Mouse (Mus musculus) lung, embryonic 14.5 days (tissue): ENCODE data around the gene Npm1. TPM values are rescaled to one million over a fixed set of nuclear protein-coding genes. Genes with fewer than 3 reads are reported as not detected.

Experiments
- ATAC-seq: fragments of 200-750 bp; cut with Nextera tagmentation; 2 replicates; pipeline ENCODE4 v1.8.0; 2017; ENCODE audit warnings: mild to moderate bottlenecking, moderate TSS enrichment, moderate library complexity; ENCODE audit not compliant: insufficient read depth
- DNase-seq: peaks from one replicate; pipeline ENCODE4 v3.0.0-alpha.2; 2015
- H3K27ac ChIP-seq: fragments of 300-500 bp; sonication (generic); 2 replicates; pipeline ENCODE4 v1.5.1; 2014; ENCODE audit warnings: low read depth, mild to moderate bottlenecking, moderate library complexity
- H3K27me3 ChIP-seq: fragments of 300-500 bp; sonication (generic); 2 replicates; pipeline ENCODE4 v1.6.1; 2014; ENCODE audit warnings: low read length, control low read depth; ENCODE audit not compliant: insufficient read depth
- H3K36me3 ChIP-seq: fragments of 300-500 bp; sonication (generic); 2 replicates; pipeline ENCODE4 v1.6.1; 2014; ENCODE audit warnings: control low read depth; ENCODE audit not compliant: insufficient read depth
- H3K4me1 ChIP-seq: fragments of 300-500 bp; sonication (generic); 2 replicates; pipeline ENCODE4 v1.6.1; 2014; ENCODE audit warnings: antibody characterized with exemption, control low read depth; ENCODE audit not compliant: insufficient read depth
- H3K4me2 ChIP-seq: fragments of 300-500 bp; sonication (generic); 2 replicates; pipeline ENCODE4 v1.6.1; 2014; ENCODE audit warnings: mild to moderate bottlenecking
- H3K4me3 ChIP-seq: fragments of 300-500 bp; sonication (generic); 2 replicates; pipeline ENCODE4 v1.5.1; 2014; ENCODE audit warnings: low read depth, low read length
- H3K9ac ChIP-seq: fragments of 300-500 bp; sonication (generic); 2 replicates; pipeline ENCODE4 v1.6.1; 2014
- H3K9me3 ChIP-seq: fragments of 300-500 bp; sonication (generic); 2 replicates; pipeline ENCODE4 v1.6.1; 2016; ENCODE audit warnings: low read depth, low read length, control low read depth
- CTCF ChIP-seq: IDR thresholded peaks from 2 replicates; pipeline ENCODE4 v1.5.1; 2016; ENCODE audit warnings: antibody characterized with exemption, low read depth
- whole genome bisulfite sequencing: fragments of 180-500 bp; shearing (Covaris S2); extraction: QIAGEN DNeasy Blood & Tissue Kit; methylation state at CpG from one replicate; pipeline ENCODE4 v1.1.7; 2014; 5-methylcytosine and 5-hydroxymethylcytosine counted together
- polyA plus RNA-seq: library from polyadenylated mRNA; unstranded; fragments of >200 nt; fragmentation: Nextera tagmentation; extraction: Ambion mirVana; gene quantifications from 2 replicates; pipeline ENCODE4 v1.2.1, GENCODE M21; 2014

Gene Npm1
- polyA plus RNA-seq, 1 experiment from 2014 or later = 1,313 TPM

GRCm38 (mm10) chr11:33157453-33158196, 5.4 kb downstream of the Npm1 start:
- Histone ChIP-seq H3K9ac (no peak overlapping the region), H3K36me3 (peaks cover 86% of the 10 kb centered on the region), H3K27ac (no peak overlapping the region), H3K27me3 (no peaks in the 10 kb centered on the region), H3K9me3 (no peaks in the 10 kb centered on the region), H3K4me2 (no peak overlapping the region), H3K4me3 (no peak overlapping the region), H3K4me1 (0 out of 2 replicates have a peak, but pooled peaks cover 5% of the 10 kb centered on the region)
- no peak for TF ChIP-seq CTCF
- DNase-seq (no peak), ATAC-seq (no peak)
- WGBS = 67% methylated on average over 2 of the region's 2 CpGs

- TF ChIP-seq CTCF = no peak
- WGBS = 69% methylated on average over 4 of the region's 4 CpGs
- Histone ChIP-seq H3K27ac (no peak overlapping the region), H3K4me3 (no peak overlapping the region), H3K27me3 (no peaks in the 10 kb centered on the region), H3K9ac (no peak overlapping the region), H3K4me2 (no peak overlapping the region), H3K9me3 (no peaks in the 10 kb centered on the region), H3K36me3 (peaks cover 97% of the 10 kb centered on the region), H3K4me1 (0 out of 2 replicates have a peak, but pooled peaks cover 5% of the 10 kb centered on the region)
- ATAC-seq (no peak), DNase-seq (no peak)
Measured at GRCm38 (mm10) chr11:33156436-33157015, 6.5 kb downstream of the Npm1 start.

GRCm38 (mm10) chr11:33154459-33154858, 8.5 kb downstream of the Npm1 start:
- ATAC-seq (no peak), DNase-seq (peak; percentile 25)
- 84% methylated on average over 3 of the region's 3 CpGs for WGBS
- H3K27ac ChIP-seq = no peak overlapping the region
- no peaks in the 10 kb centered on the region for H3K27me3 ChIP-seq
- no peaks in the 10 kb centered on the region for H3K9me3 ChIP-seq
- no peak overlapping the region for H3K4me3 ChIP-seq
- H3K36me3 ChIP-seq = peaks cover 96% of the 10 kb centered on the region
- no peak overlapping the region for H3K4me2 ChIP-seq
- no peaks in the 10 kb centered on the region for H3K4me1 ChIP-seq
- no peak for TF ChIP-seq CTCF
- H3K9ac ChIP-seq = no peak overlapping the region

GRCm38 (mm10) chr11:33152997-33153396, 10.0 kb downstream of the Npm1 start:
- no peaks in the 10 kb centered on the region for H3K27me3 ChIP-seq
- H3K27ac ChIP-seq = no peak overlapping the region
- H3K9ac ChIP-seq = no peak overlapping the region
- H3K9me3 ChIP-seq = no peaks in the 10 kb centered on the region
- no peaks in the 10 kb centered on the region; the same call in 1 of the 2 replicates for H3K4me1 ChIP-seq
- peaks cover 84% of the 10 kb centered on the region for H3K36me3 ChIP-seq
- ATAC-seq (no peak), DNase-seq (no peak)
- H3K4me3 ChIP-seq = no peak overlapping the region
- no peak for TF ChIP-seq CTCF
- no peak overlapping the region for H3K4me2 ChIP-seq
- 82% methylated on average over 1 of the region's 1 CpGs for whole genome bisulfite sequencing

GRCm38 (mm10) chr11:33151780-33152145, 11.2 kb downstream of the Npm1 start:
- Histone ChIP-seq H3K4me2 (no peak overlapping the region), H3K27me3 (peaks cover 10% of the 10 kb centered on the region), H3K4me1 (peaks cover 4% of the 10 kb centered on the region), H3K36me3 (peaks cover 73% of the 10 kb centered on the region), H3K9me3 (no peaks in the 10 kb centered on the region), H3K9ac (no peak overlapping the region), H3K27ac (no peak overlapping the region), H3K4me3 (no peak overlapping the region)
- TF ChIP-seq CTCF = no peak
- 73% methylated on average over 4 of the region's 4 CpGs for WGBS
- DNase-seq (no peak), ATAC-seq (no peak)

- Histone ChIP-seq H3K4me1 (peaks cover 8% of the 10 kb centered on the region), H3K27ac (no peak overlapping the region), H3K27me3 (peaks cover 13% of the 10 kb centered on the region), H3K9me3 (no peaks in the 10 kb centered on the region), H3K4me3 (no peak overlapping the region), H3K4me2 (no peak overlapping the region), H3K9ac (no peak overlapping the region), H3K36me3 (peaks cover 68% of the 10 kb centered on the region)
- WGBS = 68% methylated on average over 3 of the region's 3 CpGs
- DNase-seq = no peak
- no peak for ATAC-seq
- no peak for TF ChIP-seq CTCF
Measured at GRCm38 (mm10) chr11:33151128-33151779, 11.8 kb downstream of the Npm1 start.

- ATAC-seq (no peak), DNase-seq (no peak)
- Histone ChIP-seq H3K4me1 (peaks cover 13% of the 10 kb centered on the region), H3K36me3 (peaks cover 60% of the 10 kb centered on the region), H3K9me3 (no peaks in the 10 kb centered on the region), H3K9ac (no peak overlapping the region), H3K27ac (no peak overlapping the region), H3K4me3 (no peak overlapping the region), H3K4me2 (no peak overlapping the region), H3K27me3 (peaks cover 16% of the 10 kb centered on the region)
- no peak for TF ChIP-seq CTCF
Measured at GRCm38 (mm10) chr11:33150364-33150763, 12.6 kb downstream of the Npm1 start.
